In the genomic region with DNA sequence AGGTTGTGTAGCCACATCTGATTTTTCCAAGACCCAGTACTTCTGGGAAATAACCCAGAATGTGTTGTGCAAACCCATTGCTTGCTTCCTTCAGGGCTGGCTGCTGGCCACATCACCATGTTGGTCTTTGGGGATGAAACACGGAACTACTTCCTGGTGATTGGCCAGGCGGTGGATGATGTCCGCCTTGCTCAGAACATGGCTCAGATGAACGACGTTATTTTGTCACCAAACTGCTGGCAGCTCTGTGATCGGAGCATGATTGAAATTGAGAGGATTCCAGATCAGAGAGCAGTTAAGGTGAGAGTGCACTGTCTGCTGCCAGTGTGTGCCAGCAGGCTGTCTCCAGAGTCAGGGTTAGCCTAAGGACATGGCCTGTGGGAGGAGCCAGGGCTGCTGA, we compare ENCODE assay signal across 18 mouse cellular contexts. TPM values are rescaled to one million over a fixed set of nuclear protein-coding genes. Genes with fewer than 3 reads are reported as not detected.
DNase-seq lines count a peak whose midpoint lies in the region.
"Had no signal": no experiment of that assay in that cellular context is flagged by ENCODE, and none has a peak within 500 bp of the region (broad histone marks: within the 10 kb centered on the region; RNA-seq: fewer than 3 reads in every experiment).

No protein-coding gene starts in this region.

- no peaks in the 10 kb centered on the region for H3K9me3 ChIP-seq in heart, embryonic 10.5 days
- H3K9me3 ChIP-seq: embryonic facial prominence, embryonic 15.5 days; forebrain, embryonic 13.5 days; heart, embryonic 13.5 days; hindbrain, embryonic 15.5 days; midbrain, embryonic 15.5 days; neural tube, embryonic 13.5 days had no signal

- H3K4me1 ChIP-seq in heart, embryonic 10.5 days, result no peaks in the 10 kb centered on the region
- H3K4me1 ChIP-seq: embryonic facial prominence, embryonic 15.5 days; forebrain, embryonic 13.5 days; heart, embryonic 13.5 days; hindbrain, embryonic 15.5 days; midbrain, embryonic 15.5 days; neural tube, embryonic 13.5 days had no signal

- H3K27ac ChIP-seq in heart, embryonic 10.5 days, result no peak overlapping the region
- H3K27ac ChIP-seq: embryonic facial prominence, embryonic 15.5 days; forebrain, embryonic 13.5 days; heart, embryonic 13.5 days; hindbrain, embryonic 15.5 days; macrophage; midbrain, embryonic 15.5 days; neural tube, embryonic 13.5 days had no signal

- peak; percentile 97 for DNase-seq in heart, adult 11 months
- no peak for DNase-seq in heart, embryonic 10.5 days (ENCODE audit: low spot score)
- DNase-seq in ovary, postnatal 14 days (ENCODE audit: low spot score), result peak; percentile 5
- no peak for DNase-seq in ovary, adult 18-20 months (ENCODE audit: low spot score)
- peak; percentile 23 to 54 for DNase-seq in heart, adult 9 months (ENCODE audit: low spot score in 2 of 2)
- DNase-seq in skeletal muscle tissue, adult 2 months (ENCODE audit: low read depth, low spot score), result peak; percentile 54
- DNase-seq in left cerebral cortex, adult 18-20 months (ENCODE audit: low spot score in 2 of 2), result no peak
- DNase-seq in layer of hippocampus, adult 18-20 months (ENCODE audit: low spot score in 2 of 2), result no peak
- DNase-seq: liver; thymus, postnatal 4 days had no signal

- no peak overlapping the region for H3K4me3 ChIP-seq in heart, embryonic 10.5 days
- H3K4me3 ChIP-seq: embryonic facial prominence, embryonic 15.5 days; forebrain, embryonic 13.5 days; heart, embryonic 13.5 days; hindbrain, embryonic 15.5 days; midbrain, embryonic 15.5 days; neural tube, embryonic 13.5 days had no signal

- H3K27me3 ChIP-seq in heart, embryonic 10.5 days (ENCODE audit: insufficient read depth, poor library complexity, severe bottlenecking), result no peaks in the 10 kb centered on the region
- H3K27me3 ChIP-seq: embryonic facial prominence, embryonic 15.5 days; forebrain, embryonic 13.5 days; heart, embryonic 13.5 days; hindbrain, embryonic 15.5 days; midbrain, embryonic 15.5 days; neural tube, embryonic 13.5 days had no signal

- WGBS in heart, embryonic 10.5 days, result 81% methylated on average over 6 of the region's 6 CpGs

- H3K36me3 ChIP-seq in heart, embryonic 10.5 days, result no peaks in the 10 kb centered on the region
- H3K36me3 ChIP-seq: embryonic facial prominence, embryonic 15.5 days; heart, embryonic 13.5 days; hindbrain, embryonic 15.5 days; midbrain, embryonic 15.5 days; neural tube, embryonic 13.5 days had no signal

RNA-seq across cellular contexts. Expression of gene Adcy10, which starts 25.2 kb away (rescaled TPM):
- not detected in 2 replicates for polyA plus RNA-seq in heart, embryonic 10.5 days (2016; fragmentation: Nextera tagmentation; extraction: Ambion mirVana)
- under 1 TPM; 0.05 to 0.33 TPM for total RNA-seq in left cerebral cortex, adult 18-20 months (2021)
- under 1 TPM; 0.27 to 0.38 TPM for total RNA-seq in layer of hippocampus, adult 18-20 months (2021)
- total RNA-seq: MEL had no signal
- polyA plus RNA-seq: embryonic facial prominence, embryonic 15.5 days; macrophage had no signal

RNA-seq across cellular contexts. Expression of gene Mpc2, which starts 49.7 kb away (rescaled TPM):
- 145 and 179 TPM in 2 replicates for polyA plus RNA-seq in heart, embryonic 10.5 days (2016; fragmentation: Nextera tagmentation; extraction: Ambion mirVana)
- total RNA-seq in left cerebral cortex, adult 18-20 months (2021), result 100 to 1,000 TPM; 121 to 124 TPM
- 100 to 1,000 TPM; 120 to 127 TPM for total RNA-seq in layer of hippocampus, adult 18-20 months (2021)

RNA-seq across cellular contexts. Expression of gene Dcaf6, which starts 49.9 kb away (rescaled TPM):
- 8.7 and 11.8 TPM in 2 replicates for polyA plus RNA-seq in heart, embryonic 10.5 days (2016; fragmentation: Nextera tagmentation; extraction: Ambion mirVana)
- 10 to 100 TPM; 88.5 to 93.5 TPM for total RNA-seq in left cerebral cortex, adult 18-20 months (2021)
- 10 to 100 TPM; 84.8 to 86.0 TPM for total RNA-seq in layer of hippocampus, adult 18-20 months (2021)

Comparison
In these comparisons a context has a peak if more than half of its experiments do, and no peak if none do; other contexts are left out.
1. DNase-seq: peak in heart, adult 11 months (single experiment), ovary, postnatal 14 days (single experiment), heart, adult 9 months (2 of 2) and skeletal muscle tissue, adult 2 months (single experiment); none in heart, embryonic 10.5 days (single experiment), ovary, adult 18-20 months (single experiment), left cerebral cortex, adult 18-20 months (0 of 2) and layer of hippocampus, adult 18-20 months (0 of 2).